Mouse (Mus musculus): ENCODE data around the gene Exoc2. TPM values are rescaled to one million over a fixed set of nuclear protein-coding genes. Genes with fewer than 3 reads are reported as not detected.

The Exoc2 gene
- total and polyA plus RNA-seq, 3 experiments = 6.9 to 46.6 (median 44.7) TPM

DNA sequence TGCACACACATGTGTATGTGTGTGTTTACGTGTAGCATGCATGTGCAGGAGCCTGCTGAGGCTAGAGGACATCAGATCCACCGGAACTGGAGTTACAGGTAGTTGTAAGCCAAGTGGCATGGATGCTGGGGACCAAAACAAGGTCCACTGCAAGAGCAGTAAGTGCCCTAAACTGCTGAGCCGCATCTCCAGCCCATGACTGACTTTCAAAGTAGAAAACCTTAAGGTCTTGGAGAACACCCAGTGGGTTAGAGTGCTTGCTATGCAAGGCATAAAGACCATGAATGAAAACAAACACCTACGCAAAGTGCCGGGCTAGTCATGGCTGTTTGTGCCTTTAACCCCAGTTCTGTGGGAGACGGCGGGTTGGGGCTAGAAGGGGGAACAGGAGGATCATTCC is 147.4 kb downstream of the Exoc2 start:
- TF ChIP-seq CTCF (IDR thresholded peaks at IDR 0.05; ENCODE audit: low read depth, low read length) (no peak), POLR2AphosphoS5 (IDR thresholded peaks at IDR 0.05; ENCODE audit: insufficient replicate concordance, low read depth, low read length) (no peak), TAL1 (conservative IDR thresholded peaks at IDR 0.05; ENCODE audit: low read depth, low read length) (no peak)
- Histone ChIP-seq H3K36me3 (replicated peaks) (peaks cover 69% of the 10 kb centered on the region), H3K27me3 (ENCODE audit: insufficient read depth, low read length) (no peaks in the 10 kb centered on the region), H3K9me3 (replicated peaks) (no peaks in the 10 kb centered on the region), H3K4me3 (ENCODE audit: low read depth, low read length) (no peak overlapping the region), H3K4me1 (ENCODE audit: insufficient read depth, low read depth, low read length) (no peaks in the 10 kb centered on the region)
- ATAC-seq (ENCODE audit: extremely low read depth, insufficient number of reproducible peaks, low FRiP score, poor library complexity, severe bottlenecking) (no peak), DNase-seq (ENCODE audit: low spot score) (no peak)

DNA sequence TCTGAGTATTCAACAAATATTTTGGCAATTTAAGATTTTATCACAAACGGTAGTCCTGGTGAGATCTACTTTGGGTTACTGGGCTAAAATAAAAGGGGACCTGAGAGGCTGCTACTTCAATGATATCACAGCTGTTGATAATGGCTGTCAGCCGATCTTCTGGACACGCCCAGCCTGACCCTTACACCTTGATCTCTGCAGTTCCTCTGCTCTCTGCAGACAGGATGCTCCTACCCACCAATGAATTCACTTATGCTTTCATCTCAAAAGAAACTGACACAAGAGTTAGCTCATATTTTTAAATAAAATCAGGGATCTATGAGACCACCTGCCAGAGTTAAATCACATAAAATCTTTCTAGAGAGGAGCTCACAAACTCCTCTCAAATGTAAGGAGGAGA is 149.0 kb downstream of the Exoc2 start:
- TF ChIP-seq POLR2AphosphoS5 (IDR thresholded peaks at IDR 0.05; ENCODE audit: insufficient replicate concordance, low read depth, low read length) (no peak), TAL1 (conservative IDR thresholded peaks at IDR 0.05; ENCODE audit: low read depth, low read length) (no peak), CTCF (IDR thresholded peaks at IDR 0.05; ENCODE audit: low read depth, low read length) (no peak), GATA1 (IDR thresholded peaks at IDR 0.05; ENCODE audit: borderline replicate concordance, low read length) (no peak)
- Histone ChIP-seq H3K9me3 (replicated peaks) (no peaks in the 10 kb centered on the region), H3K27me3 (ENCODE audit: insufficient read depth, low read length) (no peaks in the 10 kb centered on the region), H3K4me3 (ENCODE audit: low read depth, low read length) (no peak overlapping the region), H3K36me3 (replicated peaks) (peaks cover 69% of the 10 kb centered on the region), H3K4me1 (ENCODE audit: insufficient read depth, low read depth, low read length) (no peaks in the 10 kb centered on the region)
- ATAC-seq (ENCODE audit: extremely low read depth, insufficient number of reproducible peaks, low FRiP score, poor library complexity, severe bottlenecking) (no peak), DNase-seq (ENCODE audit: low spot score) (no peak)

DNA sequence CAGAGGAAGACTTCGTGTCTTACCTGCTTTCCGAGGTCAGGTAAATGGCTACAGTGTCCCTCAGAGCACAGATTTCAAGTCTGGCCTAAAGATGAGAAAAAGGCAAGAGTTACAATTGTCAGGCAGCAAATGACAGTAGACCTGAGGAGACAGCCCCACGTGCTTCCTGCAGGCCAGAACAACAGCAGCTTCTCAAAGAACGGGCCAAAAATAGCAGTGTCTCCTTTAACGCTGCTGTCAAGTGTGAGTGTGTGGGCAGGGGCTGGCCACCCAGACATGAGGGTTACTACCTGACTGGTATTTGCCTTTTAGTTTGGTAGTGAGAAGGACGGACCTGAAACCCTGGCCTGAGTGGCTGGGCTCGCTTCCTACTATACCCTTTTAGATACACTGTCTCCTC is 153.3 kb downstream of the Exoc2 start:
- peaks cover 71% of the 10 kb centered on the region for H3K36me3 ChIP-seq (replicated peaks)
- TF ChIP-seq GATA1 (IDR thresholded peaks at IDR 0.05; ENCODE audit: borderline replicate concordance, low read length) = no peak
- TF ChIP-seq POLR2AphosphoS5 (IDR thresholded peaks at IDR 0.05; ENCODE audit: insufficient replicate concordance, low read depth, low read length) = no peak
- no peak for TF ChIP-seq CTCF (IDR thresholded peaks at IDR 0.05; ENCODE audit: low read depth, low read length)
- no peak for TF ChIP-seq TAL1 (conservative IDR thresholded peaks at IDR 0.05; ENCODE audit: low read depth, low read length)
- TF ChIP-seq GATA2 (IDR thresholded peaks at IDR 0.05; ENCODE audit: borderline replicate concordance, low read depth, low read length) = no peak

DNA sequence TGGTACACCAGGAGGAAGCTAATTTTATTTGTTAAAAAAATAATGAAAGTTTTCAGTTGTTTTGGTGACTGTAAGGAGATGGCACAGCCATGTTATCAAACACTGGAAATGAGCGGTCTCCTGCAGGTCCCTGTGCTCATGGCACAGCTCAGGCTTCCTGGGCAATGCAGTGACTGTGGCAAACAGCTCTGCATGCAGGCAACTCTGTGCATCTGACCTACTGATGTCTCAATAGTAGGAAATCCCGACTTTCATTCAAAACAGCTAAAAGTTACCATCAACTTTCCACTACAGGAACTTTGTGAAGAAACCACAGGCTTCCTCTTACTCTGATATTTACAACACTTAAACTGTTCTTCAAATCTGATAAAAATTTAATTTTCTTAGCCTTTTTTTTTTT is 154.0 kb downstream of the Exoc2 start:
- Histone ChIP-seq H3K27me3 (ENCODE audit: insufficient read depth, low read length) (no peaks in the 10 kb centered on the region), H3K36me3 (replicated peaks) (peaks cover 73% of the 10 kb centered on the region), H3K9me3 (replicated peaks) (no peaks in the 10 kb centered on the region), H3K4me3 (ENCODE audit: low read depth, low read length) (no peak overlapping the region), H3K4me1 (ENCODE audit: insufficient read depth, low read depth, low read length) (no peaks in the 10 kb centered on the region)
- DNase-seq (ENCODE audit: low spot score) = no peak
- no peak for ATAC-seq (ENCODE audit: extremely low read depth, insufficient number of reproducible peaks, low FRiP score, poor library complexity, severe bottlenecking)
- TF ChIP-seq CTCF (IDR thresholded peaks at IDR 0.05; ENCODE audit: low read depth, low read length) = no peak
- TF ChIP-seq POLR2AphosphoS5 (IDR thresholded peaks at IDR 0.05; ENCODE audit: insufficient replicate concordance, low read depth, low read length) = no peak
- no peak for TF ChIP-seq TAL1 (conservative IDR thresholded peaks at IDR 0.05; ENCODE audit: low read depth, low read length)
- TF ChIP-seq GATA1 (IDR thresholded peaks at IDR 0.05; ENCODE audit: borderline replicate concordance, low read length) = no peak
- TF ChIP-seq GATA2 (IDR thresholded peaks at IDR 0.05; ENCODE audit: borderline replicate concordance, low read depth, low read length) = no peak

More for the DNA sequence above, 153.3 kb downstream of the Exoc2 start:
- Histone ChIP-seq H3K27me3 (ENCODE audit: insufficient read depth, low read length) (no peaks in the 10 kb centered on the region), H3K4me3 (ENCODE audit: low read depth, low read length) (no peak overlapping the region), H3K4me1 (ENCODE audit: insufficient read depth, low read depth, low read length) (no peaks in the 10 kb centered on the region), H3K9me3 (replicated peaks) (no peaks in the 10 kb centered on the region)
- DNase-seq (ENCODE audit: low spot score) = no peak
- no peak for ATAC-seq (ENCODE audit: extremely low read depth, insufficient number of reproducible peaks, low FRiP score, poor library complexity, severe bottlenecking)

DNA sequence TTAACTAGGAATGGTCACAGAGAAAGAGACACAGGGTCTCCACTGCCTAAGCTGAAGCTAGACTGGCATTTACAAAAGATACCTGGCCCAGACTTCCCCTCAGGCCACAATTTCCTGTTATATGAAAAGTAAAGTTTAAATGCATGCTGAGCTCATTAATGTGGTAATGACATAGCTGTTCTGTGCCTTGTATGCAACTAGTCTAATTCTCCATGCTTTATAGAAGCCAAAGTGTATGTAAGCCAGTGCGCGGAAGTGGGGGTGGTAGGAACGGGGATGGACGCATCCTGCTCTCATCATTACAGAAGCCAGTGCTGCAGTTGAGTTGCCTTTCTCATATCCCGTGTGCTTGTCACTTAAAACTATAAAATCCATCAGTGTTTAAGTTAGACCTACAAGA is 156.5 kb downstream of the Exoc2 start:
- H3K4me1 ChIP-seq (ENCODE audit: insufficient read depth, low read depth, low read length) = no peaks in the 10 kb centered on the region
- ATAC-seq (ENCODE audit: extremely low read depth, insufficient number of reproducible peaks, low FRiP score, poor library complexity, severe bottlenecking) (no peak), DNase-seq (ENCODE audit: low spot score) (no peak)
- H3K9me3 ChIP-seq (replicated peaks) = no peaks in the 10 kb centered on the region
- H3K27me3 ChIP-seq (ENCODE audit: insufficient read depth, low read length) = no peaks in the 10 kb centered on the region
- H3K4me3 ChIP-seq (ENCODE audit: low read depth, low read length) = no peak overlapping the region
- TF ChIP-seq CTCF (IDR thresholded peaks at IDR 0.05; ENCODE audit: low read depth, low read length) (no peak), GATA2 (IDR thresholded peaks at IDR 0.05; ENCODE audit: borderline replicate concordance, low read depth, low read length) (no peak), TAL1 (conservative IDR thresholded peaks at IDR 0.05; ENCODE audit: low read depth, low read length) (no peak), GATA1 (IDR thresholded peaks at IDR 0.05; ENCODE audit: borderline replicate concordance, low read length) (no peak), POLR2AphosphoS5 (IDR thresholded peaks at IDR 0.05; ENCODE audit: insufficient replicate concordance, low read depth, low read length) (no peak)
- H3K36me3 ChIP-seq (replicated peaks) = peaks cover 73% of the 10 kb centered on the region

DNA sequence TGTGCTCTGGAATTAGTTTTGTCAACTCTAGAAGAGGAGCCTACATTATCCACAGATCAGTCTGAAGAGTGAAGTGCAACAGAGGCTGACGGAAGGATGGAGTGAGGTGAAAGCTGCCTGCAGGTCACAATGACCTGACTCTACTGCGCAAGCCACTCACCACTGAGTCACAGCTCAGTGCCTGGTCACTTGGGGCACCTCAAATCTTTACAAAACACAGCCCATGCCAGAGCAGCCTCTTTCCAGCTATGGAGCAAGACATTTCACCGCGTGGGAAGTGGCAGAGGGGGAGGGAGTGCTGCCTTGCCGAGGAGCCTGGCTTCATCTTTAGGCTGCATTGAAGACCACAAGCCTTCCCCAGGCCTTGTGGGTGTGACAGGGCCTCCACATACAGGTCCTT is 159.6 kb downstream of the Exoc2 start:
- no peaks in the 10 kb centered on the region for H3K9me3 ChIP-seq (replicated peaks)
- no peaks in the 10 kb centered on the region for H3K27me3 ChIP-seq (ENCODE audit: insufficient read depth, low read length)
- H3K36me3 ChIP-seq (replicated peaks) = peaks cover 52% of the 10 kb centered on the region
- no peak for TF ChIP-seq CTCF (IDR thresholded peaks at IDR 0.05; ENCODE audit: low read depth, low read length)
- TF ChIP-seq TAL1 (conservative IDR thresholded peaks at IDR 0.05; ENCODE audit: low read depth, low read length) = no peak
- TF ChIP-seq GATA1 (IDR thresholded peaks at IDR 0.05; ENCODE audit: borderline replicate concordance, low read length) = no peak
- no peak for TF ChIP-seq POLR2AphosphoS5 (IDR thresholded peaks at IDR 0.05; ENCODE audit: insufficient replicate concordance, low read depth, low read length)
- TF ChIP-seq GATA2 (IDR thresholded peaks at IDR 0.05; ENCODE audit: borderline replicate concordance, low read depth, low read length) = no peak
- ATAC-seq (ENCODE audit: extremely low read depth, insufficient number of reproducible peaks, low FRiP score, poor library complexity, severe bottlenecking) (no peak), DNase-seq (ENCODE audit: low spot score) (no peak)
- no peak overlapping the region for H3K4me3 ChIP-seq (ENCODE audit: low read depth, low read length)
- no peaks in the 10 kb centered on the region for H3K4me1 ChIP-seq (ENCODE audit: insufficient read depth, low read depth, low read length)

DNA sequence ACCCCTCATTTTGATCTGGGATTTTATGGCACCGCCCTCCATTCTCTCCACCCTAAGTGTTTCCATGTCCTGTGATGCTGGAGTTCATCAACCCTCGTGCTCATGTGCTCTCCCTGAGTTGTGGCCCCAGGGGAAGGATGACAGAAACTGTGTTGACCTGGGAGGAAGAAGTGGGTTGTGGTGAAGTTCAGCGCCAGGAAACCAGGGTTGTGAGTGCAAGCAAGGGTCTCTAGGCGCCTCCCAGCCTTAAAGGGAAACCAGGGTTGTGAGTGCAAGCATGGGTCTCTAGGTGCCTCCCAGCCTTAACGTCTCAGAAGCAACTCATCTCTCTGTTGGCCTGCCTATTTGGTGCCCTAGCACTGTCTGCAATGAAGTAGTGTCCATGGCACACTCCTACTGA is 160.4 kb downstream of the Exoc2 start:
- Histone ChIP-seq H3K27me3 (ENCODE audit: insufficient read depth, low read length) (no peaks in the 10 kb centered on the region), H3K4me1 (ENCODE audit: insufficient read depth, low read depth, low read length) (no peaks in the 10 kb centered on the region), H3K36me3 (replicated peaks) (peaks cover 46% of the 10 kb centered on the region), H3K9me3 (replicated peaks) (no peaks in the 10 kb centered on the region), H3K4me3 (ENCODE audit: low read depth, low read length) (no peak overlapping the region)
- TF ChIP-seq TAL1 (conservative IDR thresholded peaks at IDR 0.05; ENCODE audit: low read depth, low read length) = no peak
- TF ChIP-seq GATA1 (IDR thresholded peaks at IDR 0.05; ENCODE audit: borderline replicate concordance, low read length) = no peak
- TF ChIP-seq POLR2AphosphoS5 (IDR thresholded peaks at IDR 0.05; ENCODE audit: insufficient replicate concordance, low read depth, low read length) = no peak
- TF ChIP-seq CTCF (IDR thresholded peaks at IDR 0.05; ENCODE audit: low read depth, low read length) = no peak
- TF ChIP-seq GATA2 (IDR thresholded peaks at IDR 0.05; ENCODE audit: borderline replicate concordance, low read depth, low read length) = no peak
- no peak for ATAC-seq (ENCODE audit: extremely low read depth, insufficient number of reproducible peaks, low FRiP score, poor library complexity, severe bottlenecking)
- DNase-seq (ENCODE audit: low spot score) = no peak
